Mouse (Mus musculus): ENCODE measurements at regions not wholly inside any gene's neighbourhood (a gene's known extent, or its start where the extent isn't known, plus 50 kb on each side); places are given as distances from the start of the nearest gene placed in this dataset.

DNA sequence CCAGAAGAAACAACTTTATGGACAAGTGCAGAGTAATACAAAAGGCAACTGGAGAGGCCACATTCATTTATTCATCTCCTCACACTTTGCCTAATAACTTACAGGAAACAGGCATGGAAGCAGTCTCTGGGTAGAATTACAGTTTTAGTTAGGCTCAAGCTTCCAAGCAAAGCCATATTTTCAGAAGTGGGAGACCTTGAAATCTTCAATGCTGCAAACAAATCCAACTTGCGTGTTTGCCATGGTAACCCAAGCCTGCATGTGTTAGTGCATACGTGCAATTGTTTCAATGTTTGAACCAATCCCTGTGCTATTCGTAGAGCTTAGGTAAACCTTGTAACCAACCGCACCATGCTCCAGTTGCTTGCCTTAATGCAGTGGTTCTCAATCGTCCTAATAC is 256.3 kb upstream of the Atp10a start:
- TF ChIP-seq CTCF (IDR thresholded peaks at IDR 0.05) (no peak), POLR2A (IDR thresholded peaks at IDR 0.05; ENCODE audit: insufficient read depth, low read depth, low read length) (no peak), EP300 (IDR thresholded peaks at IDR 0.05; ENCODE audit: insufficient read depth, low read depth, low read length) (no peak)

Data from heart, adult 2 months (tissue).